Mouse (Mus musculus): ENCODE results near the gene Stat5a.

DNA sequence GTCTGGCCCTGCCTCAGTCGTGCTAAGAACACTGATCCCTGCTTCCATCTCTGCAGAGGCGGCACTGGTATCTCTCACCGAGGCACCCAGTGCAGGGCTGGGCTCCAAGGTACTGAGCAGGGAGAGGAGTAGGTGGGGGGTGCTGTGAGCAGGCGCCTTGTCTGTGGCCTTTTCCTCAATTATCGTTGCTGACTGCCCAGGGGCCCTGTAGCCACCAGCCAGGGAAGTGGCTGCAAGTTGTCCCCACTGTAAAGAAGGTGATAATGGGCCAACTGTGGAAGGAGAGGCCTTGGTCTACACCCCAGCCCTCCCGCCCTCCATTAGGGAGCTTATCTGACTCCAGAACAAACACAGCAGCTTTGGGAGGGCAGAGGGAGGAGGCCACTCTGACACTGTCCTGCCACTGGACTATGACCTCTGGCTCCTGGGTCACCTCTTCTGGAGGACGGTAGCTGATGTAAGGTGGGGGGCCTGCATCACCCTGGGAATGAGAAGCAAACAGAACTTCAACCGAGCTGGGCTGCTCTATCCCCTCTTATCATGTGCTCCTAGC, 27.1 kb downstream of the Stat5a start:
- TF ChIP-seq POLR2AphosphoS2 (IDR thresholded peaks at IDR 0.05; ENCODE audit: low read depth, low read length) (no peak), USF1 (IDR thresholded peaks at IDR 0.05; ENCODE audit: low read depth, low read length) (no peak), GABPA (IDR thresholded peaks at IDR 0.05; ENCODE audit: insufficient replicate concordance, low read depth, low read length) (no peak), CTCF (conservative IDR thresholded peaks at IDR 0.05 in 1 of 2, IDR thresholded peaks at IDR 0.05 in 1 of 2; ENCODE audit: low read depth in 2 of 2, low read length in 2 of 2) (no peak), ZC3H11A (IDR thresholded peaks at IDR 0.05; ENCODE audit: low read depth, low read length) (no peak), POLR2A (IDR thresholded peaks at IDR 0.05; ENCODE audit: low read depth, low read length) (no peak)
